Mouse (Mus musculus) ES-E14 (cell line): ENCODE measurements around the gene C1qbp. TPM values are rescaled to one million over a fixed set of nuclear protein-coding genes. Genes with fewer than 3 reads are reported as not detected.

ENCODE experiments used
- DNase-seq: peaks from one replicate; pipeline ENCODE4 v3.0.0-alpha.2; 2013; ENCODE audit warnings: low read depth, low spot score
- H3K27ac ChIP-seq: 2 replicates; pipeline ENCODE4 v1.5.1; 2012; ENCODE audit warnings: low read depth, mild to moderate bottlenecking, low read length, moderate library complexity, mixed read lengths; ENCODE audit not compliant: poor library complexity, insufficient read depth, severe bottlenecking
- H3K36me3 ChIP-seq: 2 replicates; pipeline ENCODE4 v1.6.1; 2012; ENCODE audit warnings: mild to moderate bottlenecking, low read length, moderate library complexity, mixed read lengths; ENCODE audit not compliant: control insufficient read depth, poor library complexity, insufficient read depth, severe bottlenecking
- H3K4me1 ChIP-seq, 2 experiments: fragments of 150-350 bp in 1 of 2; sonication (generic) in 1 of 2; 2 replicates each; pipeline ENCODE4 v1.6.1; 2012; ENCODE audit warnings: low read length in 2 of 2, mild to moderate bottlenecking in 1 of 2, mixed read lengths in 1 of 2; ENCODE audit not compliant: control insufficient read depth in 2 of 2, insufficient read depth in 2 of 2, poor library complexity in 1 of 2
- H3K4me3 ChIP-seq, 2 experiments: fragments of 150-350 bp in 1 of 2; sonication (generic) in 1 of 2; 2 replicates each; pipeline ENCODE4 v1.5.1; 2012; ENCODE audit warnings: low read length in 2 of 2, low read depth in 1 of 2, mild to moderate bottlenecking in 1 of 2, mixed read lengths in 1 of 2; ENCODE audit not compliant: insufficient read depth in 1 of 2, poor library complexity in 1 of 2, severe bottlenecking in 1 of 2
- H3K9ac ChIP-seq: 2 replicates; pipeline ENCODE4 v1.6.1; 2012; ENCODE audit warnings: low read depth, mild to moderate bottlenecking, low read length, mixed read lengths; ENCODE audit not compliant: poor library complexity, insufficient read depth, severe bottlenecking
- H3K9me3 ChIP-seq: fragments of 150-350 bp; sonication (generic); 2 replicates; pipeline ENCODE4 v1.6.1; 2012; ENCODE audit warnings: low read depth, mild to moderate bottlenecking, low read length; ENCODE audit not compliant: control insufficient read depth, insufficient read depth
- CHD2 ChIP-seq: IDR thresholded peaks from 2 replicates; pipeline ENCODE4 v1.6.1; 2014; ENCODE audit warnings: mild to moderate bottlenecking, low read depth, low read length, inconsistent platforms
- HCFC1 ChIP-seq: IDR thresholded peaks from 2 replicates; pipeline ENCODE4 v1.6.1; 2012; ENCODE audit warnings: low read length, inconsistent platforms, borderline replicate concordance; ENCODE audit not compliant: insufficient read depth
- MAFK ChIP-seq: IDR thresholded peaks from 2 replicates; pipeline ENCODE4 v1.6.1; 2014; ENCODE audit warnings: mild to moderate bottlenecking, low read depth, low read length, inconsistent platforms; ENCODE audit not compliant: insufficient read depth
- ZC3H11A ChIP-seq: IDR thresholded peaks from 2 replicates; pipeline ENCODE4 v1.6.1; 2012; ENCODE audit warnings: low read depth, mild to moderate bottlenecking, inconsistent platforms, low read length, borderline replicate concordance
- ZNF384 ChIP-seq: IDR thresholded peaks from 2 replicates; pipeline ENCODE4 v1.6.1; 2012; ENCODE audit warnings: low read depth, low read length, inconsistent platforms
- in situ Hi-C, 2 experiments: fragments of 600-800 bp; cut with MboI; formaldehyde crosslinking; loops; one replicate each; pipeline ENCODE4 v1.15.1; 2025; ENCODE audit warnings: low sequenced_read_pairs in 2 of 2, inconsistent platforms in 1 of 2; ENCODE audit not compliant: unreplicated experiment in 2 of 2
- total RNA-seq: library from RNA; depleted of rRNA; stranded (reverse); fragments of 300-350 nt; gene quantifications from 2 replicates; pipeline ENCODE4 v1.2.3, GENCODE M21; 2012

The C1qbp gene
- total RNA-seq, 1 experiment: 139 TPM

- Histone ChIP-seq H3K4me3 (no peak overlapping the region), H3K9ac (no peak overlapping the region), H3K4me1 (peaks cover 0 to 6% of the 10 kb centered on the region in 2 experiments; a peak in 1 of 4 replicates), H3K9me3 (no peaks in the 10 kb centered on the region), H3K36me3 (peaks cover 18% of the 10 kb centered on the region), H3K27ac (no peak overlapping the region; the same call in 1 of the 2 replicates)
- TF ChIP-seq MAFK: no peak
- TF ChIP-seq ZNF384: peak; percentile 74
- DNase-seq: no peak
- in situ Hi-C loops: no loop called here
Observed at GRCm38 (mm10) chr11:70960786-70961554, 21.9 kb downstream of the C1qbp start.

GRCm38 (mm10) chr11:70954711-70955110 lies 28.1 kb downstream of the C1qbp start:
- TF ChIP-seq ZC3H11A (no peak), MAFK (no peak), CHD2 (no peak), ZNF384 (no peak), HCFC1 (no peak)
- no peak overlapping the region for H3K4me3 ChIP-seq
- no peak overlapping the region; the same call in 1 of the 2 replicates for H3K27ac ChIP-seq
- H3K4me1 ChIP-seq: no peaks in the 10 kb centered on the region
- no peak overlapping the region for H3K9ac ChIP-seq
- no peaks in the 10 kb centered on the region for H3K9me3 ChIP-seq
- no peak for DNase-seq
- in situ Hi-C loops: no loop called here
- H3K36me3 ChIP-seq: peaks cover 49% of the 10 kb centered on the region

- H3K4me3 ChIP-seq: no peak overlapping the region
- H3K27ac ChIP-seq: no peak overlapping the region
- in situ Hi-C loops: no loop called here
- no peak for DNase-seq
- no peaks in the 10 kb centered on the region for H3K4me1 ChIP-seq
- H3K9me3 ChIP-seq: no peaks in the 10 kb centered on the region
- H3K36me3 ChIP-seq: peaks cover 46% of the 10 kb centered on the region
- TF ChIP-seq ZNF384 (no peak), ZC3H11A (no peak), CHD2 (no peak), MAFK (no peak), HCFC1 (no peak)
- H3K9ac ChIP-seq: no peak overlapping the region
Observed at GRCm38 (mm10) chr11:70944935-70945817, 37.6 kb downstream of the C1qbp start.

GRCm38 (mm10) chr11:70943651-70944050 lies 39.2 kb downstream of the C1qbp start:
- TF ChIP-seq CHD2 (no peak), ZC3H11A (no peak)
- Histone ChIP-seq H3K4me3 (no peak overlapping the region), H3K36me3 (peaks cover 40% of the 10 kb centered on the region), H3K9ac (no peak overlapping the region), H3K27ac (no peak overlapping the region), H3K9me3 (no peaks in the 10 kb centered on the region), H3K4me1 (no peaks in the 10 kb centered on the region)
- in situ Hi-C loops: no loop called here
- DNase-seq: no peak
